Mouse (Mus musculus) kidney, adult 8-10 months (tissue): ENCODE data around the gene Ccdc162.

Source experiments
- DNase-seq, 2 experiments: peaks; one replicate each; pipeline ENCODE4 v3.0.0; 2022

Ccdc162 gene

DNA sequence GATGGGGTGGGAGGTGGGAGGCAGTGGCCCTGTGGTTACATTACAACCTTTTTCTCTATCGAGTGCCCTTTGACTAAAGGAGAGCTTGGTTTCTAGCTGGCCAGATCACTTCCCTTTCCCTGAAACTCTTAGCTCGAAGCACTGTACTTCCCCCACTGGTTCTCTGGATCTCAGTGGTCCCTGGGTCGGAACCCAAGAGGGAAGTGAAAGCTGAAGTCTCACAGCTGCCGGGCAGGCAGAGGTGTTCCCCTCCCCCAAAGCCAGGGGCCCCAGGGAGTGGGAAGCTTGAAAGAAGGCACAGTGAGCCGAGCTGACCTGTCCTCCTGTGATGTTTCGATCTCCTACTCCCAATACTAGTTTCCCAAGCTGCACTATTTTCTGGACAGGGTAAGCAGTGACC is 143.2 kb downstream of the Ccdc162 start:
- DNase-seq: no peak

DNA sequence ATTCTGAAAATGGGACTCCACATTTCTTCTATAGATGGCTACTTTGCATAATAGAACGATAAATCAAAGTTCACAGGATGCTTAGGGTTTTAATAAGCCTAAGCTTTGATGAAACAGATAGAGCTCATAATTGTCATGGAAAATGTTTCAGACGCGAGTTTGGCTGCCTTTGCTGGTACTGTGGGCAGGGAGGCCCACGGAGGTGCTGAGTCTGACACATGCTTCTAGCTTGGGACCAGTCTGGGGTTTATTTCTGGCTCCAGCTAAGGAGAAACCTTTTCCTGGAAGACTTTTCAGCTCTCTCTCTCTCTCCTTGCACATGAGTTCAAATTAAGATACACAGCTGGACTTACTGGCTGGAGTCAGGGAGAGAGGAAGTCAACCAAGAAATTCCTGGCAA is 144.2 kb downstream of the Ccdc162 start:
- DNase-seq: no peak

DNA sequence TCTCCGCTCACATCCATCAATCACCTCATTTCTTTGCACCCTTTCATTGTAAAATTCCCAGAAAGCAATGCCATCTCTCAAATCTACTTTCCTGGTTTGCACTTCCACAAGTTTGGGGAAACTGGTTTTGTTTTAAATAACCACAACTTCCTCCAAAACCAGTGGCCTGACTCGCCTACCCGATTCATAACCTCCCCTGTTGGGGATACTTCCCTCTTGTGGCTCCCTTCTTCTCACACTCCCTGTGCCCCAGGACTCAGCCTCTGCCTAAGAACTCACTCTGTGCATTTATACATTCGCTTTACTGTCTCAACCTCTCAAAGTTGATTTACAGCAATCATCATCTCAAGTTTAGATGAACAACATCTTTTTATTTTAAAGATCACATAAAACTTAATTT is 145.4 kb downstream of the Ccdc162 start:
- DNase-seq: no peak

GRCm38 (mm10) chr10:41568306-41568705 is 148.1 kb downstream of the Ccdc162 start:
- peak; percentile 81 for DNase-seq

GRCm38 (mm10) chr10:41565141-41565540 is 151.3 kb downstream of the Ccdc162 start:
- no peak for DNase-seq

GRCm38 (mm10) chr10:41561701-41562395 is 154.6 kb downstream of the Ccdc162 start:
- no peak for DNase-seq

DNA sequence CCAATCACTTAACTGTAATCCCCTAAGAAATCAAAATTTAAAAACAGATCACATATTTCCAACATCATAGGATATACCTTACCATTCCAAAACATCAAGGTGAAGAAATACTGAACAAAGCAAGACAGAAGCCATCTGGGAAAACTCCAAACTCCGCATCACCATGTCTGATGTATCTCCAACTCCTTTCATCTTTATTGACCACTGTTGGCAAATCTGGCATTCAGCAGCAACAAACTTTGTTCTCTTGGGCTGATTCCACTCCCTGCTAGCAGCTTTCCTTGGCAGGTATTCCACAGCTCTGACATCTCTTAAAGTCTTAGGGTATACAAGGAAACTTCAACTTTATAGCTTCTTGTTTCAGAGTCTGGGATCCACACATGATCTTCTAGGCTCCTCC is 158.0 kb downstream of the Ccdc162 start:
- DNase-seq: no peak

DNA sequence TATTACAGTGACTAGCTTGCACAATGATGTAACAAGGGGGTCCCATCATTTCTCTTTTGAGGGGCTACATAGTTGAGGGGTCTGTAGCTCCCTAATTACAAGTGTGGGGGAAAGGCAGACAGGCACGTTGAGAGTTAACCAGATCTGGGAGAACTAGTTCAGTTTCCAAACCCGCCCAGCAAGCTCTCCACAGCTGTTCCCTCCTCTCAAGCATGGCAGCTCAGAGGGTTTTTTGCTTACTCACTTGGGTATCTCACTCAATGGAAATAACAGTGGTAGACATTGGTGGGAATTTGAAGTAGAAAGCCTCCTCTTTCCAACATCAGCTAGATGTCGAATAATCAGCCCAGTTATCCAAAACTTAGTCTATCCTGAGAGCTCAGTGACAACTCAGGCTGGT is 161.4 kb downstream of the Ccdc162 start:
- DNase-seq: no peak

GRCm38 (mm10) chr10:41553711-41554110 is 162.7 kb downstream of the Ccdc162 start:
- no peak for DNase-seq

DNA sequence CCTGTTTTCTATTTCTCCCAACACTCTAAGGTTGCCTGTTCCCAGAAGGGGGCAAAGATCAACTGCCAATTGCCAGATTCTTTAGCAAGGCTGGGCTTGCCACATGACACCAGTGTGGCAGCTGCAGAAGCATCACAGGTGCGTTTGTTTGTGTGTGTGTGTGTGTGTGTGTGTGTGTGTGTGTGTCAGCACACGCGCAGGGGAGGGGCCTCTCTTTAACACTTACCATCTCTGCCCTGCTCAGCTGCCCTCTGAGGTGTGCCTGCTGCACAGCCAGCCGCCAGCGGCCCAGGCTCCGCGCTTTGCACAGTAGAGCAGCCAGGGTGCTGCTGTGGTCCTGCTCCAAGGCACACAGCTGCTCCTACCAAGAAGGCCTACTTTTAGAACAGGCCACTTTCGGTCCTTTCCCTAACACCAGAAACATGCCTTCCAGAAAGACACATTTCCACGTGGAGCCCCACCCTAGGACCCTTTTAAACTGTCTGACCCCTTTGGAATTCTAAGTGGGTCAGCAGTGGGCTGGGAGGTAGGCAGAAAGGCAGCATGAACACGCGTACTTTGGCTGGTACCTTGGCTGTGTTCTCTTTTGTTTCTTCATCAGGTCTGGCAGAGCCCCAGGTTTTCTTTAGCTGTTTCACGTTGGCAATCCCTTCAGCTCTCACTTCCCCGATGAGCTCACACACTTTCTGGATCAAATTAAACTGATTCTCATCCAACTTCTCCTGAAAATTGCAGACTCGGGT is 163.4 kb downstream of the Ccdc162 start:
- DNase-seq: peak; percentile 80 to 83

- DNase-seq: no peak
Measured at GRCm38 (mm10) chr10:41552319-41552718, 164.1 kb downstream of the Ccdc162 start.

GRCm38 (mm10) chr10:41550711-41551110 is 165.7 kb downstream of the Ccdc162 start:
- no peak for DNase-seq

DNA sequence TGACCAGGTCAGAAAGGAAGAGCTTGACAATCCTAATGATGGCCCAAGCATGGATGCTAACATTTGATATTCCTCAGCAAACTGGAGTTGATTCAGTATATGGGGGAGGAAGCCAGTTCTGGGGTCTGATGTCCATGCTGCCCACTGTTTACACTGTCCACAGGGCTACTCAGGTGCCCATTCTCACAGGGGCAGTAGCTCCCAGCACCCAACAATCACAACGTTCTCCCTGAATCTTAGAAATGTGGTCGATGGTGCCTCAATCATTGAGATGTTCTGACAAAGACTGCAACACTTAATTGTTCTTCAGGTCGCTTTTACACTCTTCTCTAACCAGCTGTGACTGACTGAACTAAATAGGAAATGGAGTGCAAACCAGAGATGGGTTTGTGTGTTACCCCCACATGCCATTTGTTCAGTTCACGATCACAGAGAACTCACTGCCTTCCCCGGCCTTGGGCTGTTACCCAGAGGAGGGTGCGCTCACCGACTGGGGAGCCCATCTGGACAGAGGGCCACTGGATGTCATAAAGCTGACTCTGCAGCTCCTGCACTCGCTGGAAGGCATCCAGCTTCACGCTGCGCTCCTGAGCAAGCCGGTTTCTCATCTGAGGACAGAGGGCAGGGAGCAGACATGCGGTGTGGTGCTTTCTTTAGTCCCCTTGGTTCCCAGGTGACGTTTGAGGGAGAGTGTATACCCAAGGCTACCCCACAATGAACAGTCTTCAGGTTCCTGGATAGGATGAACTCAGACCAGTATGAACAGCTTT is 169.9 kb downstream of the Ccdc162 start:
- peak; percentile 79 to 81 for DNase-seq

DNA sequence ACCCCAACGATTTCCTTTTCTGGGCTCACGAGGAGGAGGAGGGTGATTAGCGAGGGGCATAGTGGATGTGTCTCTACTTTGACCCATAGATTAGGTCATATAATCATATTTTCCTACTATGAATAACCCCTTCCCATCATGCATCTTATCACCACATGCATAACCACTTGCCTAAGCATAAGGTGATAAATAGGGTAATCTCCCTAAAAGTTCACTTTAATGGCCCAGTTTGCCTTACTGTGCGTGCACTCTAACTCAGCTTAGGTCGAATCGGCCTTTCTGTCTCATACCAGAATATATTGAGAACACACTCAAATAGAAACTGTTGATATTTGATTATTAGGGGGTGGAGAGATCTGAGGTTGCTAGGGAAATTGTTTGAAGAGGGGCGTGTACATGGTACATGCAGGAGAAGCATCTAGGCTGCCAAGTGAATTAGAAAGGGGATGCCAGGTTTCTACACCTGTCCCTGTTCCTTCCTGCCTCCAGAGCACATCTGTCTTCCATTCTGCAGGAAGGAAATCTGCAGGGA is 171.1 kb downstream of the Ccdc162 start:
- DNase-seq: no peak

GRCm38 (mm10) chr10:41544481-41545190 is 171.8 kb downstream of the Ccdc162 start:
- no peak for DNase-seq

GRCm38 (mm10) chr10:41543844-41544243 is 172.6 kb downstream of the Ccdc162 start:
- no peak for DNase-seq

DNA sequence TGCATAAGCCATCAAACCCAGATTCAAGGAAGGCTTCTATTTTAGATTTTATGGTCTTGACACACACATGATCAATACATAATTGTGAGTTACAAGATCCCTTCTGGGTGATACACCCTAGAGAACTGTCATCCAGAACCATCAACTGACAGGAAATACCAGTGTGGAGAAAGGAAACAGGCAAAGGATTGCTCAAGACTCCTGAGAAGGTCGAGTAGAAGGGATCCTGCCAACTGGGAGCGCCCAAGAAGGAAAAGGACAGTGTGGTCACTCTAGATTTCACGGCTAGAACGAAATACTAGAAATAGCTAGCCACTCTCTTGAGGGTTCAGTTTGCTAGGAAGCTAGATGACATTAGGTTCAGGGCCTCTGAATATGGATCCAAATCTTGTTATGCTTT is 173.0 kb downstream of the Ccdc162 start:
- DNase-seq: no peak

- DNase-seq: peak; percentile 26 to 45
Measured at GRCm38 (mm10) chr10:41542057-41542456, 174.4 kb downstream of the Ccdc162 start.

DNA sequence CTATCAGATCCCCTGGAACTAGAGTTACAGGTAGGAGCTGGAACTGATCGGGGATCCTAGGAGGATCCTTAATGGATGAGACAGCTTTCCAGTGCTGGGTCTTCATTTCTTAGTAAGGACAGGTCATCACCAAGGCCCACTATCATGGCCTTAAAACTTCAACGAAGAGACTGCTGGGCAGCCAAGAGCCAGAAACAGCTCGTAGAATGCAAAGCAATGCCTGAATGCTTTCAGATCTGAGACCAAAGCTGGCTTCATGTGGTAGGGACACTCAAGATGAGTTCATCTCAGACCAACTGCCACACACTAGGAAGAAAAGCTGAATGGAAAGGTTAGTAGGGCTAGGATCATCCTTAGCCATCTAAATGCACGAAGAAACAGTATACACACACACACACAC is 177.4 kb downstream of the Ccdc162 start:
- no peak for DNase-seq

DNA sequence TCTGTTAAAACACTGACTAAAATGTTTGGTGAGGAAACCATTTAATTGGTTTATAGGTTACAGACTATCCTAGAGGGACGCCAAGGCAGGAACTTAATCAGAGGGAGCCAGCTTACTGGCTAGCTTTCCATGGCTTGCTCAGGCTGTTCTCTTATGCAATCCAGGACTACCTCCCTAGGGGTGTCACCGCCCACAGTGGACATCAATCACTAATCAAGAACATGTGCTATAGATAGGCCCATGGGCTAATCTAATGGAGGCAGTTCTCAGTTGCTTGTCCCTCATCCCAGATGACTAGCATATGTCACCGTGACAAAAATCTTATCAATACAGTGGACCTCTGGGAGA is 178.5 kb downstream of the Ccdc162 start:
- DNase-seq: no peak

GRCm38 (mm10) chr10:41537226-41537982 is 179.0 kb downstream of the Ccdc162 start:
- DNase-seq: no peak

DNA sequence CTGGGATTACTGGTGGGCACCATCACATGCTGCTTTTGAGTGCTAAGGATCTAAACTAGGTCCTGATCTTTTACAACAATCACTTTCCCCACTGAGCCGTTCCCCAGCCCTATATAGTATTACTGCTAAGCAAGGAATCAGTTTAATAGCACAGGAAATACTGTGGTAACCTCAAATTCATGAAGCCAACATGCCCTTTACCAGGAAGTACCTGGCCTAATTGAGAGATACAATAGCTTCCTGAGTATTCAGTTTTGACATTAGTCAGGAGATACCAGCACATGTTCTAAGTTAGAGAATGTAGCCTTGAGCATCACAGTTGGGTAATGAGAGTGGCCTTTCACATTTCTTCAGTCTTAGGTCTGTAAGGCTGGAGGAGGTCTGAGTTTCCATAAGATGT is 179.7 kb downstream of the Ccdc162 start:
- DNase-seq: no peak
